Mouse (Mus musculus) right cerebral cortex, adult 2 months (tissue): Measurements from ENCODE around the gene Osbpl6.
A peak's percentile ranks its signal among the peaks of the same experiment; 100 is the strongest.

Experiments
- DNase-seq, 2 experiments: peaks; one replicate each; pipeline ENCODE4 v3.0.0; 2021 to 2022; ENCODE audit warnings: low spot score in 2 of 2

Osbpl6 gene

GRCm38 (mm10) chr2:76406151-76406936 lies at the start of gene Osbpl6:
Gene Osbpl6 (plus strand): TSS chr2:76406508.
- peak; percentile 70 for DNase-seq

GRCm38 (mm10) chr2:76360226-76360625 lies 46.1 kb upstream of the Osbpl6 start, which contains the start of gene Cyct:
Gene Cyct (minus strand): TSS chr2:76360450.
- no peak for DNase-seq

- peak in 1 of 2 experiments; percentile 15 for DNase-seq
Observed at GRCm38 (mm10) chr2:76362111-76362510, 44.2 kb upstream of the Osbpl6 start.

DNA sequence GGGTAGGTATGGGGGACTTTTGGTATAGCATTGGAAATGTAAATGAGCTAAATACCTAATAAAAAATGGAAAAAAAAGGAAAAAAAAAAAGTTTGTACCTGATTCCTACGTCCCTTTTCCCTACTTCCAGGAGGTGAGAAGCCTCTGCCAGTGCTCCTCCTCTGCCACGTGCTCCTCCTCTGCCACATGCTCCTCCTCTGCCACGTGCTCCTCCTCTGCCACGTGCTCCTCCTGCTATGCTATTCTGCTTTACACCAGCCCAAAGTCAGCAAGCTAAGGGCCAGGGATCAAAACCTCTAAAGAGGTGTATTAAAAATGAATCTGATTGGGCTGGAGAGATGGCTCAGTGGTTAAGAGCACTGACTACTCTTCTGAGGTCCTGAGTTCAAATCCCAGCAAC lies 40.5 kb upstream of the Osbpl6 start:
- DNase-seq, result no peak

GRCm38 (mm10) chr2:76367188-76367922 lies 39.0 kb upstream of the Osbpl6 start:
- DNase-seq, result peak; percentile 88 to 89

- no peak for DNase-seq
Observed at GRCm38 (mm10) chr2:76368861-76369660, 37.2 kb upstream of the Osbpl6 start.

- DNase-seq, result peak; percentile 88 to 91
Observed at GRCm38 (mm10) chr2:76369821-76370655, 36.3 kb upstream of the Osbpl6 start, which contains the start of gene Rbm45. Gene Rbm45 (plus strand): TSS chr2:76369984.

GRCm38 (mm10) chr2:76370656-76370922 lies 35.7 kb upstream of the Osbpl6 start:
- no peak for DNase-seq

- DNase-seq, result no peak
Observed at GRCm38 (mm10) chr2:76372244-76372643, 34.1 kb upstream of the Osbpl6 start.

DNA sequence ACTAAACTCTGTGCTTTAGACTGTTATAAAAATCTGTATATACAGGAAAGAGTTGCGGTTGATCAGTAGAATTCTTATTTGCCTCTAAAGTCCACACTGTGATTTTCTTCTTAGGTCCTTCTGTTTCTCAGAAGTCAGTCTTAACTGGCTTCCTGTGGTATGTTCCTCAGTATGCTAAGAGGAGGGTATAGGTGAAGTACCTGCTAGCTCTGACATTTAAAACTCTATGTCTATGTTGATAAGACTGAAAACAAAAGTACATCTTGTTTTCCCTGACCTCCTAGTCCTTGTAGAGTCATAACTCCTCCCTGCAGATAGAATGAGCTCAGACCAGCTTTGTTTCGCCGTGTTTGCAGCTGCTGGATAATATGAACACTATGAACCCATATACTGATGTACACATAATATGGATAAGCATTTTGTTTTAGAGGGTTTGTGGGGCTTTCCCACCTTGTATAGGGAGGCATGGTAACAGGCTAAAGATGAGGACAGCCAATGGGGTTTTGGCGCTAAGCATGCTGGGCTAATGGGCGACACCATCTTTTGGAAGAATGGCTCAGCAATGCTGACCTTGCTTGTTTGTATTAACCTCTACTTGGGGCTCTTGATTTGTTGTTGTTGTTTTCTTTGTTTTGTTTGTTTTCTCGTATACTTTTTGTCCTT lies 31.6 kb upstream of the Osbpl6 start:
- no peak for DNase-seq

GRCm38 (mm10) chr2:76378646-76379045 lies 27.7 kb upstream of the Osbpl6 start:
- DNase-seq, result no peak

DNA sequence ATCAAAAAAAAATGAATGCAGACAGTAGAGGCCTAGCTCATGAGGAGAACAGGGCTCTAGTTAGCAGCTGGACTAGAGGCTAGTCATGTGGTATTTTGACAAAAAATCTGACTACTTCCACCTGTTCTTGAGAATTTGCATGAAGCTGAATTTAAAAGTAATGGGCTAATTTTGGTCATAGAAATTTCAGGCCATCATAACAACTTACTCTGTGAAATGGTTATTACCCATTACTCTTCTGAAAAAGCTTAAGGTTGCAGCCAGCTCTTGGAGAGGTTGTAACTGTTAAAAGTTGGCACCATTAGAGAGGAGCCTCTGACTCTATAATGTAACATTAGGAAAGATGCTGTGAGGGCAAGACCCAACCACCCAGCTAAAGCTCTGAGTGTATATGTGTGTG lies 19.8 kb upstream of the Osbpl6 start:
- no peak for DNase-seq

DNA sequence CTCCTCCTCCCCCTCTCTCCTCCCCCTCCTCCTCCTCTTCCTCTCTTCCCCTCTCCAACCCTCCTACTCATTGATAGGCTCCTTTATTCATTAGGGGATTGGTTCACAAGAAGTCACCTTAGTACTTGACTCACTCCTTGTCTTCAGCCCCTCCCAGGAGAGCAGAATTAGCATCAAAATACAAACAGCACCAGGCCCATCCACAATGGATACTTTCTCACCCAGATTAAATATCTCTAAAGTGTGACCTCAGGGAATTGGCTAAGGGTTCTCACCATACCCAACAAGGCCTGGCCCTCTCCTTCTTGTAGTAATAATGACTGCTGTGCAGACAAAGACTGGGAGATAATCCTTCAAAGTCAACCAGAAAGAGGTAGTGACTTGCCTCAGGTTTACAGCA lies 6.1 kb upstream of the Osbpl6 start:
- no peak for DNase-seq

- DNase-seq, result no peak
Observed at GRCm38 (mm10) chr2:76405596-76406150, 635 bp upstream of the Osbpl6 start.

DNA sequence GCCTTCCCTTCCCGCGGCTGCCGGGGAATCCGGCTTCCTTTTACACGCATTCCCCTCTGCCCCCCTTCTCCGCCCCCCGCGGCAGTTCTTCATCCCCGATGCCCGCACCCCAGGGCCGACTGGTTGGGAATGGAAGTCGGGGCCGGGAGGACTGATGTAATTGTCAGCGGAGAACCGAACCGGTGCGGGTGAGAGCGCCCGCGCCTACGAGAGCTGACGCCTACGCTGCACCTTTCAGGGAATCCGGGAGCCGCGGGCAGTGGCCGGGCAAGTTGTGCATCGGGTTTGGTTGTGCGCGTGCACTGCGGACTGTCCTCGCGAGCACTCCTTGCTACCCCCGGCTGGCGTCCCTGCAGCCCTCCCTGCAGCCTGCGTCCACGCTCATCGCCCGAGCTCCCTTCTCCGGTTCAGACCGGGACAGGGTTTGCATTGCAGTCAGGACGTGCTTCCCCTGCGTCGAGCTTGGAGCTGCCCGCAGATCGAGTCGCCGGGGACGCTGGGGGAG lies 681 bp downstream of the Osbpl6 start:
- DNase-seq, result peak; percentile 67 to 76

DNA sequence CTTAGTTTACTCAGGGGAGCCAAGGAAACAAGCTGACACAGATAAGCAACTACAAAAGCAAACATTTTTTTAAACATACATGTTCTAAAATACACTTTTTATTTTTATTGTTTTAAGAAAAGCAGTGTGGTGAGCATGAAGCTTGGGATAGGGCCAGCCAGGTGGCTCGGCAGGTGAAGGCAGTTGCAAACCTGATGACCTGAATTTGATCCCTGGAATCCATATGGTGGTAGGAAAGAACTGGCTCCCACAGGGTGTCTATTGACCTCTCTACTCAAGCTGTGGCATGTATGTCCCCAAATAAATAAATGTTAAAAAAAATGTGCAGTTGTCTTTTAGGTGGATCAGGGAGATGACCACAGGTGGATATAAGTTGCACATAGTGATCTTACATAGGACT lies 3.2 kb downstream of the Osbpl6 start:
- no peak for DNase-seq

- no peak for DNase-seq
Observed at GRCm38 (mm10) chr2:76409986-76410385, 3.7 kb downstream of the Osbpl6 start.

DNA sequence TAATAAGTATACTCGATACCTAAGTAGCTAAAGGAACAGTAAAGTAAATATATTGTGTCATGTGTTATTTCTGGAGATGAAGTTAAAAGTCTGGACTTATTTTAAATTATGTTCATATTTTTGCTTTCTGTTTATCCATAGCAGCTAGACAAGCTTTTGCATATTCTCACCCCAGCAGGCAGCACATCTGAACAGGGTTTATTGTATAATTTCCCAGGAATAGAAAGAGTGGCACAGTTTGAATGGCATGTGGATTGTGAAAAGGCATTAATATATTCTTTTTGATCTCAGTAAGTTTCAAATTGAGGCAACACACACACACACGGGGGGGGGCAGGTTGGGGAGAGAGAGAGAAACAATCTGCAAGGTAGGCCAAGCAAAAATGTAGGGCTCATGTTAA lies 6.6 kb downstream of the Osbpl6 start:
- DNase-seq, result no peak

GRCm38 (mm10) chr2:76417446-76418141 lies 11.3 kb downstream of the Osbpl6 start:
- DNase-seq, result no peak

GRCm38 (mm10) chr2:76418142-76418518 lies 11.8 kb downstream of the Osbpl6 start:
- DNase-seq, result no peak
